Mouse (Mus musculus): ENCODE data around the gene Abr. TPM values are rescaled to one million over a fixed set of nuclear protein-coding genes. Genes with fewer than 3 reads are reported as not detected.

The Abr gene
- total RNA-seq, 1 experiment from 2014 or later, result 150 TPM

- ATAC-seq (ENCODE audit: extremely low read depth, insufficient number of reproducible peaks, low FRiP score, poor library complexity, severe bottlenecking), result 0 out of 2 replicates have a peak, but pooled peaks have one; percentile 46
Observed at GRCm38 (mm10) chr11:76628613-76629012, 6.5 kb upstream of the Abr start.

GRCm38 (mm10) chr11:76624881-76625280 is 2.8 kb upstream of the Abr start:
- no peak for ATAC-seq (ENCODE audit: extremely low read depth, insufficient number of reproducible peaks, low FRiP score, poor library complexity, severe bottlenecking)

- no peak for ATAC-seq (ENCODE audit: extremely low read depth, insufficient number of reproducible peaks, low FRiP score, poor library complexity, severe bottlenecking)
Observed at GRCm38 (mm10) chr11:76624071-76624470, 2.0 kb upstream of the Abr start.

- ATAC-seq (ENCODE audit: extremely low read depth, insufficient number of reproducible peaks, low FRiP score, poor library complexity, severe bottlenecking), result no peak
Observed at GRCm38 (mm10) chr11:76623206-76623961, 1.3 kb upstream of the Abr start.

DNA sequence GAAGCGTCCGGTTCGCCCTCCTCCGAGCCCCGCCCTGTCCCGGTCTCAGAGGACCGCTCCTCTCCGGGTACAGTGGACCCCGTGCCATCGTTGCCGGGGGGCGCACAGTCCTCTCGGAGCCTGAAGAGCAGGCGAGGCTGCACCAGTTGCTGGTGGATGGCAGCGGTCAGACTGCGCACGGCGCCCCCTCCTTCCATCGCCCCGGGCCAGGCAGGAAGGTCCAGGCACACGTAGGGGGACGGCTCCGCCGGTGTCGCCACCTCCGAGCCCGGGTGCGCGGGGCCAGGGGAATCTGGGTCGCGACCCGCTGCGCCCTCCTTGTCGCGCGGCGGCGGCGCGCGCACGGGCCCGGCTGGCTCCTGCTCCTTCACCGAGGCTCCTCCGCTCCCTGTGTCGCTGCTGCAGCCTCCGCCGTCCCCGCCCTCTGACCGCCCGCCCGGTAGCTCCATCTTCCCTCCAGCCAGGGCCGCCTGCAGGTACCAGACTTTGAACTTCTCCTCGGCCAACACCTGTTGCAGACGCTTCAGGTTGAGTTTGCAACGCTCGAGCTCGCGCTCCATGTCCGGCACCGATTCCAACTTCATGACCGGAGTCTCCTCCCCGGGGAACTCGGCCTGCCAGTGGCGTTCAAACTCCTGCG is 572 bp upstream of the Abr start:
- no peak for ATAC-seq (ENCODE audit: extremely low read depth, insufficient number of reproducible peaks, low FRiP score, poor library complexity, severe bottlenecking)

GRCm38 (mm10) chr11:76618134-76618533 is 4.0 kb downstream of the Abr start:
- no peak for ATAC-seq (ENCODE audit: extremely low read depth, insufficient number of reproducible peaks, low FRiP score, poor library complexity, severe bottlenecking)

DNA sequence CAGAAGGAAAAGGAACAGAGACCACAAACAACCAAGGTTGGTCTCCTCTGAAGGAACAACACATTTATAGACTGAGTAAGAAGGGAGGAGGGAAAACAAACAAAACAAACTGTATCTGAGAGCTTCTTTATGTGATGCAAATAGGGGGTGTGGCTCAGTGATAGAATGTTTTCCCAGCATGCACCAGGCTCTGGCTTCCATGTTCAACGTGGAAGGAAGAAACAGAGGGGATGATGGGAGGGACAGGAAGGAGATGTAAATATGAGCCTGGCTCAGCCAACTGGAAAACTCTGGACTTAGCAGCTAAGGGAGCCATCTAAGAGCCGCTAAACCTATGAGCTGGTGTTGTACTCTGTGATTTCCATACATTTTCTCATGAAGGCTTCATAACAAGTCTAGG is 7.9 kb downstream of the Abr start:
- ATAC-seq (ENCODE audit: extremely low read depth, insufficient number of reproducible peaks, low FRiP score, poor library complexity, severe bottlenecking), result no peak

GRCm38 (mm10) chr11:76612638-76613104 is 9.4 kb downstream of the Abr start:
- ATAC-seq (ENCODE audit: extremely low read depth, insufficient number of reproducible peaks, low FRiP score, poor library complexity, severe bottlenecking), result no peak

DNA sequence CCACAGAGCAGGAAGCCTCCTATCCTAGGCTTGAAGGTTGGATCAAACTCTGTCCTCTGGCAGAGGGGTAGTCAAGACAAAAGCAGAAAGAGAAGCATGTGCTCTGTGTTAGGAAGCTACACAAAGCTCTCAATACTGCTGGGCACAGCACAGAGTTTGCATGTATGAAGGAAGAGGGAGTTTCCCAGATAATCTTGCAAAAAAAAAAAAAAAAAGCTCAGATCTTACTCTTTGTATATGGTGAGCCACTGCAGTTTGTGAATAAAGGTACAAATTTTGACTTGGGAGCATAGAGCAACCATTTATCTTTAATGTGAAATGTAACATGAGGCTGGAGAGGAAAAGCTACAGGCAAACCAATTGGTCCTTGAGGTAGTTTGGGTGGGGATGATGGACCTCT is 11.2 kb downstream of the Abr start:
- ATAC-seq (ENCODE audit: extremely low read depth, insufficient number of reproducible peaks, low FRiP score, poor library complexity, severe bottlenecking), result no peak

- ATAC-seq (ENCODE audit: extremely low read depth, insufficient number of reproducible peaks, low FRiP score, poor library complexity, severe bottlenecking), result no peak
Observed at GRCm38 (mm10) chr11:76606521-76606920, 15.6 kb downstream of the Abr start.

GRCm38 (mm10) chr11:76599219-76599618 is 22.9 kb downstream of the Abr start:
- no peak for ATAC-seq (ENCODE audit: extremely low read depth, insufficient number of reproducible peaks, low FRiP score, poor library complexity, severe bottlenecking)

GRCm38 (mm10) chr11:76598757-76599156 is 23.4 kb downstream of the Abr start:
- ATAC-seq (ENCODE audit: extremely low read depth, insufficient number of reproducible peaks, low FRiP score, poor library complexity, severe bottlenecking), result no peak

DNA sequence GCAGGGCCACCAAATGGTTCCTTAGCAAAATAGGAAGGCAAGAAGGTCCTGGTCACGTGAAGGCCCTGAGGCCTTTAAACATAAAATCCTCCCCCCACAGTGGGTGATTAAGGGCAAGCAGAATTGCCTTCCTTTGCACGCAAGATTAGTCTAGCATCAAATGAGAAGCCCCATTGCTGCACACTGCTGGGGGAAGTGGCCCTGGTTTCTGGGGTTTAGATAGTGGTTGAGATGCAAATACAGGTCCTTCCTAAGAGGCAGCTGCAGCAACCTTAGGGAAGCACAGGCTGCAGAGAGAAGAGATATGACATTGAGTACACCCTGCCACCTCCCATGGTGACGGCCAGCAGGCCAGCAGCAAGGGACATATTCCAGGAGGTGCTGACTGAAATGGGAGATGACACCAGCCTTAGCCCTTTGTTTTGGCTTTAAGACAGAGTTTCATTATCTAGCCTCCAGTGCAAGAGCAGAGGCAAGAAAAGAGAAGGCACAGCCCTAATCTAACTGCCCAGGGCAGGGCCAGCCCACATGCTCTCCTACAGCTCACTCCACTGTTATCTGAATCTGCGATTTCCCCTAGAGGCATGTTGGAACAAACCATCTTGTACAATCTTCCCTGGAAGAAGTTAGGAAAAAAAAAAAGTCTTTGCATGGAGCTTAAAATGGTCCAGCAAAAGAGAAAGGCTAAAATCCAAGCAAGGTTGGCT is 28.3 kb downstream of the Abr start:
- peak; percentile 39; the same call in 1 of the 2 replicates for ATAC-seq (ENCODE audit: extremely low read depth, insufficient number of reproducible peaks, low FRiP score, poor library complexity, severe bottlenecking)

GRCm38 (mm10) chr11:76589746-76590145 is 32.4 kb downstream of the Abr start:
- no peak for ATAC-seq (ENCODE audit: extremely low read depth, insufficient number of reproducible peaks, low FRiP score, poor library complexity, severe bottlenecking)

GRCm38 (mm10) chr11:76588632-76589485 is 33.3 kb downstream of the Abr start:
- no peak for ATAC-seq (ENCODE audit: extremely low read depth, insufficient number of reproducible peaks, low FRiP score, poor library complexity, severe bottlenecking)

DNA sequence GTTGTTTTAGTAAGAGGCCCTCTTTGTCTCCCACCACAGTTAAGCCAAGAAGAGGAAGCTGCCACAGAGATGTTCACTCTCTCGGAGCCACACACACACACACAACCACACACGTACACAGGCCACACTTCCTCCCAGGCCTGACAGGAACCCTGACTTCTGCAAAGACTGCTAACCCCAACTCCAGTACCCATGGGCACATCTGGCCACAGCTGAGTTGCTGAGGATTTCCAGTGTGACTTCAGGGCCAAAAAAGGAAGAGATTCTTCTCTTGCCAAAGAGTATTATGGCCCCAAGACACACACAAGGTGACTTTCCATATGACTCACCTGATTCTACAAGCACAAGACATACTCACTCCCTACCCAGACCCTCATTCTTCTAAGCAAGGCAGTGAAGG is 34.1 kb downstream of the Abr start:
- peak; percentile 90 for ATAC-seq (ENCODE audit: extremely low read depth, insufficient number of reproducible peaks, low FRiP score, poor library complexity, severe bottlenecking)

- ATAC-seq (ENCODE audit: extremely low read depth, insufficient number of reproducible peaks, low FRiP score, poor library complexity, severe bottlenecking), result no peak
Observed at GRCm38 (mm10) chr11:76587333-76587732, 34.8 kb downstream of the Abr start.

GRCm38 (mm10) chr11:76586119-76586518 is 36.0 kb downstream of the Abr start:
- no peak for ATAC-seq (ENCODE audit: extremely low read depth, insufficient number of reproducible peaks, low FRiP score, poor library complexity, severe bottlenecking)
